Mouse (Mus musculus): ENCODE data around the gene Senp3. TPM values are rescaled to one million over a fixed set of nuclear protein-coding genes. Genes with fewer than 3 reads are reported as not detected.
"Not testable (repeated sequence)": the region's sequence is repeated elsewhere in the genome, so short reads cannot be mapped to it uniquely, and the experiment has no call there.

The Senp3 gene
- total RNA-seq, 2 experiments from 2014 or later = 96.9 to 103 TPM

- intact Hi-C loops (cut with DNase I) = no loop called here
- no peak for DNase-seq (ENCODE audit: extremely low spot score in 1 of 2, low spot score in 2 of 2)
These were observed 18.8 kb downstream of the Senp3 start for GRCm38 (mm10) chr11:69662967-69663671.

- intact Hi-C loops (cut with DNase I) = no loop called here
- peak; percentile 94 to 98 for DNase-seq (ENCODE audit: extremely low spot score in 1 of 2, low spot score in 2 of 2)
These were observed 19.5 kb downstream of the Senp3 start, which contains the start of gene Mpdu1 for GRCm38 (mm10) chr11:69662213-69662966. TSS of gene Mpdu1 (minus strand) at chr11:69662642.

DNA sequence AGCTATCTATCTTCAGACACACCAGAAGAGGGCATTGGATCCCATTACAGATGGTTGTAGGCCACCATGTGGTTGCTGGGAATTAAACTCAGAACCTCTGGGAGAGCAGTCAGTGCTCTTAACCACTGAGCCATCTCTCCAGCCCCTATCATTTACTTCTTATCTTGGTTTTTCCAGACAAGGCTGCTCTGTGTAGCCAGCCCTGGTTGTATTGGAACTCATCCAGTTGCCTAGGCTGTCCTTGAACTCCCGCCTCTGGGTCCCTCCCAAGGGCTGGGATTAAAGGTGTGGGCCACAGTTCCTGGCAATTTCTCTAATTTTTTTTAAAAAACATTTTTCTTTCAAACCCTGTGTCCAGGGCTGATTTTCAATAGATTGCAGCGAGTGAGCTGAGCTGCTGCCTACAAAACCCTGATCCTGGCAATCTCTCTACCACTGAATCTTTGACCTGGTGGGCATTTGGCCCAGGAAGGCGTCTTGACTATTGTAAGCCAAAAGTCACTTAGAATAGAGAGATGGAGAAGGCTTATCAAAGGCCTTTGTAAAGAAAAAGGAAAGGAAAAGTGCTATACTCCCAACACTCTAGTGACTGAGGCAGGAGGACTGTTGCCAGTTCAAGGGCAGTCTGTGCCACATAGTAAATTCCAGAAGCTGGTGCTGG is 20.5 kb downstream of the Senp3 start:
- DNase-seq (ENCODE audit: extremely low spot score in 1 of 2, low spot score in 2 of 2) = no peak
- intact Hi-C loops (cut with DNase I) = no loop called here

- no peak for DNase-seq (ENCODE audit: extremely low spot score in 1 of 2, low spot score in 2 of 2)
- intact Hi-C loops (cut with DNase I) = no loop called here
These were observed 24.4 kb downstream of the Senp3 start for GRCm38 (mm10) chr11:69657462-69657881.

DNA sequence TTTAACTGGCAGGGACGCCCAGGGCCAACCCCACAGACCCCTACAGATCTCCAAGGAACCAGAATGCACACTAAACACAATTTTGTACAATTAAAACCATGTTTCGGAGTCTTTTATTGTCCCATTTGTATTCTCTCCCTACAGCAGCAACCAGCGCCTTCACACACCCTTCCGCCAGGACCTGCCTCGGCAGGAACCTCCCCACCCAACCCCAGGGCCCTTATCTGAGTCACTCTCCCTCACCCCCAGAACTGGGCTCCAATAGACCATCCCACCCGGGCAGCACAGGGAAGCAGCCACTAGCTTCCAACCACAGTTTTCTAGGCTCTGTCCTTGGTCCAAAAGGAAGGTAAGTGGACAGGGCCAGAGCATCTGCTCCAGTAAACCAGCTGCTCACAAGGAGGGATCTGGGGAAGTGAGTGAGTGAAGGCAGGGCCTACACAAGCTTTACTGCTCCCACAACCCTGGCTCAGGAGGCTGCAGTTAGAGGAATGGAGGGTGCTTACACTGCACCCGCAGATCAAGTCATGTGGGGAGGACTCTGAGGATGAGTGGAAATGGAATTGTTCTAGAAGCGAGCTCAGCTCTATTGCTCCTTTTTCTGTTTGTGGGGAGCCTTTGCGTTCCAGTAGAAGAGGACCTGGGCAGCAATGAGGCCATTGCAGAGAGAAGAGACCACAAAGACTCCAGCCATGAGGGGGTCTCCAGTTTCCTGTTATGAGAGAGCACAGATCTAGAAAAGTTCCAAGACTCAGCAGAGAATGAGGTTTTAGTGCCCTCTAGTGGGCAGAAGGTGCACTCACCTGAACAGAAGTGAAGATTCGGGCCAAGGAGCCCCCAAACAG is 25.0 kb downstream of the Senp3 start:
- intact Hi-C loops (cut with DNase I) = no loop called here
- DNase-seq (ENCODE audit: extremely low spot score in 1 of 2, low spot score in 2 of 2) = peak in 1 of 2 experiments; percentile 49

DNA sequence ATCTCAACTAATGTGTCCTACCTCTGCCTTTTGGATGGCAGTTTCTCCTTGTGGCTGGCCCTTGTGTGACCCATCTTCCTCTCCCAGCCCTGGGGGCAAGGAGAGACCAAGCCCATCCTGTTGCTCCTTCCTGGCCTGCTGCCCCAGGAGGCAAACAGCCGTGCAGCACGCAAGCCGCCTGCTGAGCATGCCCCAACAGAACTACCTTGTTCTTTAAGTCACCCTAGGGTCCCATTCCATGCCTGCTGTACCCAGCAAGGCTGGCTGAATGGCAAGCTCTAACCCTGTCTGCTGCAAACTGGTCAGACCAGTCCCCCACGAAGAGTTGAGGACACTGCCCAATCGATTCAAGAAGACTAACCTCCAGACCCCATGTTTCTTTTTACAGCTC is 25.8 kb downstream of the Senp3 start:
- DNase-seq (ENCODE audit: extremely low spot score in 1 of 2, low spot score in 2 of 2) = no peak
- intact Hi-C loops (cut with DNase I) = no loop called here

GRCm38 (mm10) chr11:69655264-69656064 is 26.4 kb downstream of the Senp3 start, which contains the start of gene Sox15:
TSS of gene Sox15 (plus strand) at chr11:69655314.
- DNase-seq (ENCODE audit: extremely low spot score in 1 of 2, low spot score in 2 of 2) = peak; percentile 70 to 83
- intact Hi-C loops (cut with DNase I) = no loop called here

GRCm38 (mm10) chr11:69654760-69655159 is 27.1 kb downstream of the Senp3 start:
- intact Hi-C loops (cut with DNase I) = no loop called here
- DNase-seq (ENCODE audit: extremely low spot score in 1 of 2, low spot score in 2 of 2) = no peak

DNA sequence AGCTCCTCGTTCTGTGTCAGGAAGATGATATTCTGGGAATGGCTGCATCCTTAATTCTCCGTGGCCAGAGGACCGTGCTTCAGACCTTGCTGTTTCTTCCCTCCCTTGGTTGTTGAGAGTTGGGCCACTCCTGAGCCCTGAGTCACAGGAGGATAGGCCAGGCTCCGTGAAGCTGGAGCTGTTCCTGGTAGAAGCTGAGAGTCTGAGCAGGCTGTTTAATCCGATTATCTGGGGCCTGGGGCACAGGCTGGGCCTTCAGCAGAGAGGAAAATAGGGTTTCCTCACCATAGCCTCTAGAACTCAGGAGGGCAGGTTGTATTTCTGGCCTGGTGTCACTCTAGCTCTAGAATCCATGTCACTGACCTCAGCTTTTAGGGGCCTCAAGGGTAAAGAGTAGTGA is 28.5 kb downstream of the Senp3 start:
- intact Hi-C loops (cut with DNase I) = no loop called here
- DNase-seq (ENCODE audit: extremely low spot score in 1 of 2, low spot score in 2 of 2) = no peak

- intact Hi-C loops (cut with DNase I) = no loop called here
- no peak for DNase-seq (ENCODE audit: extremely low spot score in 1 of 2, low spot score in 2 of 2)
These were observed 36.0 kb downstream of the Senp3 start for GRCm38 (mm10) chr11:69645860-69646259.

DNA sequence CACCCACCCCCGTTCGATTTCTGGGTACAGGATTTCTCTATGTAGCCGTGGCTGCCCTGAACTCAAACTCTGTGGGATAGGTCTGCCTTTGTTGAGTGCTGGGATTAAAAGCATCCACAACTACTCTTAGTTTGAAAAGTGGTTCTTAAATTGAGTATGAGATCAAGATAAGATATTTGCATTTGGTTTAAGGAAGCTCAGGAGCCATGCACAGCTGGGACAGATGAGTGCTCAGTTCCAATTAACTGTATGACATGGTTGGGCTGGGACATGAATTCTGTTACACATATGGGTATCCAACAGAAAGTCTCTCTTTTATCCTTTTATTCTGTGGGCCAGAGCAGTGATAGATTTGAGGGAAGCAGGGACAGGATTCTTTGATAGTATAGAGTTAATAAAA is 46.4 kb downstream of the Senp3 start:
- DNase-seq (ENCODE audit: extremely low spot score in 1 of 2, low spot score in 2 of 2) = no peak
- intact Hi-C loops (cut with DNase I) = no loop called here

DNA sequence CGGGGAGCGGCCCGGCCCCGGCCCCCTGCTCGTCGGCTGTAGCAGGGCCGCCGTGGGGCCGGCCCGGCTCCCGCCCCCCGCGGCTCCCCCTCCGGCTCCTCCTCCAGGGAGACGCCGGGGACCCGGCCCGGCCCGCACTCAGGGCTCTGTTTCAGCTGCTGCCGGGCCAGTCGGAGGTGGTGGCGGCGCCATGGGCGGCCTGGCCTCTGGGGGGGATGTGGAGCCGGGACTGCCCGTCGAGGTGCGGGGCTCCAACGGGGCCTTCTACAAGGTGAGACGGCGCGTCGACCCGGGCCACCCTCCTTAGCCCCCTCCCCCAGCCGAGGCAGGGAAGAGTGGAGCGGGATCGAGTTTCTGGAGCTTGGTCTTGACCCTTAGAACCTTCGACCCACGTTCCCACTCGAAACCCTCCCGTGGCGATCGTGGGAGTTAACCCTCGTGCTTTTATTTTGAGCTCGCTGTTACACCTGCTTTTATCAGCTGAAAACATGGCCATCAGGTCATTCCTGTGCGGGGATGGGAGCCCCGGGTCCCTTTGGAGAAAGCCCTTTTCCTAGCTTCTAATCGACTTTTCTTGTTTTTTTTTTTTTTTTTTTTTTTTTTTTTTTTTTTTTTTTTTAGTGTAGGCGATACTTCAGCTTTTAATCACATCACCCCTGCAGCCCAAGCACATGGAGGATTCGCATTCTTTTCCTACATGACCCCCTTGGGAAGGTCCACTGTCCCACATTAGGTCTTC is 48.6 kb downstream of the Senp3 start:
- intact Hi-C loops (cut with DNase I) = no loop called here
- peak in 1 of 2 experiments; percentile 84 for DNase-seq (ENCODE audit: extremely low spot score in 1 of 2, low spot score in 2 of 2)

GRCm38 (mm10) chr11:69632284-69633089 is 49.4 kb downstream of the Senp3 start, which contains the start of gene Fxr2:
TSS of gene Fxr2 (plus strand) at chr11:69632990.
- intact Hi-C loops (cut with DNase I) = no loop called here
- DNase-seq (ENCODE audit: extremely low spot score in 1 of 2, low spot score in 2 of 2) = peak; percentile 99 to 100

GRCm38 (mm10) chr11:69629802-69630201 is 52.1 kb downstream of the Senp3 start:
- intact Hi-C loops (cut with DNase I) = no loop called here
- no peak for DNase-seq (ENCODE audit: extremely low spot score in 1 of 2, low spot score in 2 of 2)

DNA sequence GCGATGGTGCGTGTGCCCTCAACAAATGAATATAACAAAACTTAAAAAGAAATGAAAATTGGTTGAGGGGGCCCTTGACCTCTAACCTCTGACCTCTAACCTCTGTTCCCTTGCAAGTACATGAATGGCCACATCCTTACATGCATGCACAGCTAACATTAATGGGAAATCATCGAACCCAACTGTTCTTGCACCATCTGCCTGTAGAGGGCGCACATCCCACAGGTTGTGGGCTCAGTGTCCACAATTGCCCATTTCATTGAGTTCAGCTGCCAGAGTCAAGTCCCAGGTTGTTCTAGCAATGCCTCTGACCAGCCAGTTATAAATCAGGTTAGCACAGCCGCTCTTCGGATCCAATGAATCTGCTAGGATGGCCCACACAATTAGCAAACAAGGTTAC is 53.6 kb downstream of the Senp3 start:
- intact Hi-C loops (cut with DNase I) = no loop called here
- DNase-seq (ENCODE audit: extremely low spot score in 1 of 2, low spot score in 2 of 2) = peak in 1 of 2 experiments; percentile 70

DNA sequence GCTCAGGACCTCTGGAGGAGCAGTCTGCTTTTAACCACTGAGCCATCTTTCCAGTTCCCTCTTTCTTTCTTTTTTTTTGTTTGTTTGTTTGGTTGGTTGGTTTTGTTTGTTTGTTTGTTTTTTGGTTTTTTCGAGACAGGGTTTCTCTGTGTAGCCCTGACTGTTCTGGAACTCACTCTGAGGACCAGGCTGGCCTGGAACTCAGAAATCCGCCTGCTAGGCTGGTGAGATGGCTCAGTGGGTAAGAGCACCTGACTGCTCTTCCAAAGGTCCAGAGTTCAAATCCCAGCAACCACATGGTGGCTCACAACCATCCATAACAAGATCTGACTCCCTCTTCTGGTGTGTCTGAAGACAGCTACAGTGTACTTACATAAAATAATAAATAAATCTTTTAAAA is 57.5 kb downstream of the Senp3 start:
- not testable (repeated sequence) for DNase-seq (ENCODE audit: extremely low spot score in 1 of 2, low spot score in 2 of 2)

More for the DNA sequence above, 57.5 kb downstream of the Senp3 start:
- intact Hi-C loops (cut with DNase I) = not testable (repeated sequence)

All from left cerebral cortex, postnatal 10 days (tissue).